Mouse (Mus musculus) bone marrow, adult 2 months (tissue): Measurements from ENCODE around the gene Shld2.

Experiments used
- CTCF ChIP-seq: fragments of 200-500 bp; IDR thresholded peaks from 2 replicates; pipeline ENCODE4 v1.5.1; 2011; ENCODE audit warnings: low read length, control low read depth; ENCODE audit not compliant: control insufficient read depth, insufficient read depth
- POLR2A ChIP-seq: fragments of 200-500 bp; IDR thresholded peaks from 2 replicates; pipeline ENCODE4 v1.6.1; 2011; ENCODE audit warnings: low read depth, mild to moderate bottlenecking, control low read depth, low read length, borderline replicate concordance; ENCODE audit not compliant: control insufficient read depth

DNA sequence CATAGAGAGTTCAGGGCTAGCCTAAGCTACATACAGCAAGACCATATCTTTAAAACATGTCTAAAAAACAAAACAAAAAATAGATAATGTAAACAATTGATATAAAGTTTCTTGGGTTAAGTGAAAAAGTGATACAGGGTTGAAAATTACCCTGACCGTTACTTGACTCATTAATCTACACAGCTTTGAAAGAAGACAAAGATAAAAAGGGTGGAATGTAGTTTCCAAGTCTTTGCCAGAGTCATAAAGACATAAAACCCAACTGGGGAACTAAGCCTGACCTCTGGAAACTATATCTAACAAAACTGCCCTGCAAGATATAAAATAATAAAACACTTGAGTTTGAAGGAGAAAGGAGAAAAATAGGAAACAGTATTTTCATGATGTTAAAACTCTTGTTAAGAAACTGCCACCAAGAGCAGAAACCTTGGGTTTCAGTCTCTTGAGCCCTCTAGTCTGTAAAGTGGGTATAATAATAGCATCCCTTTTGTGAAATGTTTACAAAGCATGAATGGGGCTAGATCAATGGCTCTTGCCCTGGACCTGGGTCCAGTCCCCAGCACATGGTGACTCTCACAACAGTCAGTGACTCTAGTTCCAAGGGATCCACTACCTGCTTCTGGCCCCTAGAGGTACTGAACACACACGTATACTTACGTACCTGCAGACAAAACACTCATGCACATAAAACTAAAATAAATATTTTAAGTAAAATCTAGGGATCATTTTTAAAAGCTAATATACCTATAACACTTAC, 20.9 kb downstream of the Shld2 start:
- no peak for TF ChIP-seq POLR2A
- TF ChIP-seq CTCF = no peak
